Mouse (Mus musculus) liver, postnatal 0 days (tissue): Measurements from ENCODE around the gene Thada.

Source experiments
- CTCF ChIP-seq: sonication (generic); IDR thresholded peaks from 2 replicates; pipeline ENCODE4 v1.5.1; 2016; ENCODE audit warnings: antibody characterized with exemption, low read depth
- EP300 ChIP-seq: IDR thresholded peaks from 2 replicates; pipeline ENCODE4 v1.6.1; 2016; ENCODE audit warnings: antibody characterized with exemption, low read depth, mild to moderate bottlenecking

- no peak for TF ChIP-seq EP300
- no peak for TF ChIP-seq CTCF
Measured at GRCm38 (mm10) chr17:84194282-84195002, 271.6 kb downstream of the Thada start.
